Mouse (Mus musculus): Measurements from ENCODE around the gene Alk.

- TF ChIP-seq CTCF (IDR thresholded peaks at IDR 0.05; ENCODE audit: extremely low read depth, insufficient read depth, low read length) = no peak
- TF ChIP-seq POLR2A (IDR thresholded peaks at IDR 0.05; ENCODE audit: extremely low read depth, insufficient read depth, low read length) = no peak
Measured at GRCm38 (mm10) chr17:72640095-72640494, 35.7 kb upstream of the Alk start.
